Mouse (Mus musculus) layer of hippocampus, adult 2 months (tissue): ENCODE measurements at regions not wholly inside any gene's neighbourhood (a gene's known extent, or its start where the extent isn't known, plus 50 kb on each side); places are given as distances from the start of the nearest gene placed in this dataset.
A peak's percentile ranks its signal among the peaks of the same experiment; 100 is the strongest.

ENCODE experiments used
- DNase-seq, 2 experiments: peaks; one replicate each; pipeline ENCODE4 v3.0.0; 2022; ENCODE audit warnings: low spot score in 2 of 2
- H3K27ac ChIP-seq: fragments of 200-600 bp; 2 replicates; pipeline ENCODE4 v1.8.1; 2022
- H3K4me3 ChIP-seq: fragments of 200-600 bp; 2 replicates; pipeline ENCODE4 v1.8.1; 2022; ENCODE audit warnings: mild to moderate bottlenecking
- CTCF ChIP-seq: fragments of 200-600 bp; conservative IDR thresholded peaks from 2 replicates; pipeline ENCODE4 v1.8.1; 2022; ENCODE audit warnings: antibody characterized with exemption, mild to moderate bottlenecking, moderate library complexity

DNA sequence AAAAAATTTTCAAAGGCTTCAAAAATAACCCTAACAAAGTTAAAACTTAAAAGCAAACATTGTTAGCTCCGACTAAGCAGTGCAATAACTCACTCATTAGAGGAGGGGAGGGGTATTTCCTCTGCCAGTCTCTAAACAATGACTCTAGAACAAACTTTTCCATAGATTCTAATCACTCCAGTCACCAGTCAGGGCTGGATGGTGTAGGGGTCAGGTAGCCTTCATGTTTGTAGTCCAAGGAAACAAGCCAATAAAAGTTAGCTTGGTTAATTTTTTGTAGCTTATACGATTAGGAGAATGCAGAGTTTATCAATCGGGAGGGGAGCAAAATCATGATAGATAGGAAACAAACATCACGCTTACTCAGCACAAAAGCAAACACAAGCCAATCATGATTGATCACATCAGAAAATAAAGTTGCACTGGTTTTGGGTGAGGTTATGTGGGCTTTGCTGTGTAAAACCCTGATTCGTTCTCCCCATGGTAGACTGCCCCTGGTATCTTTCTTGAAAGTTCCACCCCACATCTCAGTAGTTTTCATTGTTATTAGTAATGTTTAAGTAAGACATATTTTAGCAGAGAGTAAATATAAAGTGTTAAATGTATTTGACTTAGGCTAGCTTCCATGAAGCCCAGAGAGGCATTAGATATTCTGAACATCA lies 304.6 kb upstream of the Fam241a start:
- no peak for DNase-seq
- Histone ChIP-seq H3K27ac (no peak overlapping the region), H3K4me3 (no peak overlapping the region)
- no peak for TF ChIP-seq CTCF

DNA sequence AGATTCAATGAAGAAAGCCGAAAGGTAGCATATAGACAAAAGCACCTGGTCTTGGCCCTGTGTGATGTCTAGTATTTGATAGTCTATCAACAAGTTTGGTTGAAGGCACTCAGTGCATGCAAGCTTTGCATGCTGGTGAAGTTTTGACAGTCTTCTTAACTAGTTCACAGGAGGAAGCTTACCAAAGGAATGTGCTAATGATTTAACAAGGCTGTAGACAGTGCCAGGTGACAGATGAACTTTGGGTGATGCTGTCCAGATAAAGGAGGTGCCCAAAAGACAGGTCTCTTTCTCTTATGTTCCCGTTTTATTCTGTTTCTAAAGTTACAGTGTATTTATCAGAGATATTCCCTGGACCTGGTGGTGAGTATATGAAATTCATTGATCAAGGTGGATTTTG lies 303.3 kb upstream of the Fam241a start:
- no peak for DNase-seq
- H3K27ac ChIP-seq: no peak overlapping the region
- no peak for TF ChIP-seq CTCF
- no peak overlapping the region for H3K4me3 ChIP-seq

DNA sequence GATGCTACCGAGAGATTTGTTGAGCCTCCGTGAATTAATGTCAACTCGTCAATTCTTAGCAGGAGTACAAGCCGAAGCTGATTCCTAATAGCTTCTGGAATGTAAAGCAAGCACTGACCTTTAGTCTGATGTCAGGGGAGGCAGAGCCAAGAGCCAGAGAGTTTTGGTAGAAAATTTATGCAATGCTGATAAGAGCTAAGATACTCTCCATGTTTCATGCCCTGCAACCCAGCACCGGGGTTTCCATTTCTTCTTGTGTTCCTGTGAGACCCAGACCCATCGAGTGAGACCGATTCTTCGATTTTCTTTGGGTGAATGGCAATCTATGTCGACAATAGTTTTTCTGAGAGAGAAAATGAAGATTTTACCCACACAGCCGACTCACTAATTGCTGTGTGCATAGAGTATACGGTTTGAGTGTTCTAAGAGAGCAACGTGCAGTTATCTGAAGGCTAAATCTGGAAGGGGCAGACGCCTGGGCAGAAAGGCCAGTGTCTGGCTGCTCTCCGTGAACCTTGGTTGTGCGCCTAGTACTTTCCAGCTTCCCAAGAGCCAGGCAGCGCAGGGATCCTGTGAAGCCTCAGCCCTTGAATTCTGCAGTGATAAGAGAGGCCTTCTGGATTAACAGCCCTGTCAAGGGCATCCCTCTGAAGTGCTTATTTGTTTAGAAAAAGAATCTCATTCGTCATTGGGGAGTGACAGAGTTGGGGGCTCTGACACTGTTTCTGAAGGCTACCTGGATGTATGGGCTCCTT lies 296.1 kb upstream of the Fam241a start:
- TF ChIP-seq CTCF: no peak
- no peak for DNase-seq
- no peak overlapping the region for H3K27ac ChIP-seq
- no peak overlapping the region for H3K4me3 ChIP-seq

DNA sequence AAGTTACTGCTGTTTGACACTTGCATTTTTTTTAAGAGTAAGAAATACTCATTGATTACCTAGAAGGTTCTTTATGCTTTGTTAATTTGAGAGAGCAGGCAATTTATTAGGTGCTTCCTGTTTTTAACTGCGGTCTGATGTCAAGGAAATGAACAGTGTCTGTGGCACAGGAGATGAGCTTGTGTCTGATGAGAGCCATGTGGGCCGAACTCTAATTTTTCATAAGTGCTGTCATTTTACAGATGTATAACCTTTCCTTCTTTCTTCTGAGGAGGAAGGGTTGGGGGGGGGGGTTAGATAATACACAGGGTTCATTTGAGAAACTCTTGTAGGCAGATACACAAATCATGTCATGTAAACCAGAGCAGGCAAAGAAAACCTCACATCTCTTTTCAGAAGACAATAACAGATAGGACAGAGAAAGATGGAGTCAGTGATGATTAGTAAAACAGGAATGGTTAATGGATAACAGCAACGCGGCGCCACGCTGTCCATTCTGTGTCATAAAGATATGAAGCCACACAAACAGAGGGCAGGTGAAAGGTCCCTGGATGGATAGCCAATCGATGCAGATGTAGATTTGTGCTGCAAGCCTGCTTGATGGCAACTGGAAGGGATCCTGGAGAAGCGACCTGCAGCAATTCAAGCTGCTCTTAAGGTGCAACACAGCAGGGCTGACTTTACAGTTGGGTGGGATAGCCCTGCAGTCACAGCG lies 291.4 kb upstream of the Fam241a start:
- DNase-seq: no peak
- no peak overlapping the region for H3K4me3 ChIP-seq
- no peak overlapping the region for H3K27ac ChIP-seq
- no peak for TF ChIP-seq CTCF

DNA sequence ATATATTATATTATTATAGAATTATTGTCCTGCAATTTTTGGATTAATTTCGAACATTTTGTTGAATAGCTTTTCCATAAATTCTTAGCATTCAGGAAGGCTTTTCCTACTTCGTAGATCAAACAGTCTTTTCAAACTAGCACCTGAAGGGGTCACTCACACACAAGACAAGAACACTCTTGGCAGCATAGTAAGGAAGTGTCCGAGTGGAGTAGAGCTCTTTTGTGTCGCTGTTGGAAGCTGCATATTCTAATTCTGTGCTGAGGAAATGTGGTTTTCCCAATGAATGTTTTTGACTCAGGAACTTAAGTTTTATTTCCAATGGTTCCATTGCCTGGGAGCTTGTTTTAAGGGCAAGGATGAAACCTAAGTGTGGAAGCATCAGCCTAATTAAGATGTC lies 290.2 kb upstream of the Fam241a start:
- Histone ChIP-seq H3K4me3 (no peak overlapping the region), H3K27ac (no peak overlapping the region)
- no peak for DNase-seq
- peak; percentile 63 for TF ChIP-seq CTCF

DNA sequence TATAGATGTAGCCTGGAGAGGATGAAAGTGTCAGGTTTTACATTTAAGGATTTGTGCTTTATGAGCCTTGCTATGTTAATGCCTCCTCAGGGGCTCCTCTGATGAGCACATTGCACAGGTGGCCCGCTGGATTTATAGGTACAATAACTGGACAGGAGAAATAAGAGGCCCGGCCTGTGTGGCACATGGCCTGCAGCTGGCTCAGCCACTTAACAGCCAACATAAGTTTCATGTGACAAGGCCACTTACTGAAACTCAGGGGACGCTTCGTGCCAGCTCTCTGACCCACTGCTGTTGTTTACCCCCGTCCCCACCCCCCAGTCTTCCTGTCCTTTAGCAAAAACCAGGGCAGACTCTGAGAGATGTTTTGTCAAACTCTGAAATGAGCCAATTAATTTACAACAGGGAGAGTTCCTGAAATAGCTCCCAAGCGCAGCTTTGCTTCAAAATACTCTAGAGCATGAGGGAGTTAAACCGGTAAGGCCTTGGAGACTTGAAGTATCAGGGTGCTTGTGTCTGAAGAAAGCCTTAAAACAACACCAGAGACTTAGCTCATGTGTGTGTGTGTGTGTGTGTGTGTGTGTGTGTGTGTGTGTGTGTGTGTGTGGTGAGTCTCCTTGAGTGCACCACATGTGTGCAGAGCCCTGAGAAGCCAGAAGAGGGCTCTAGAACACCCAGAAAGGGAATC lies 285.2 kb upstream of the Fam241a start:
- TF ChIP-seq CTCF: no peak

DNA sequence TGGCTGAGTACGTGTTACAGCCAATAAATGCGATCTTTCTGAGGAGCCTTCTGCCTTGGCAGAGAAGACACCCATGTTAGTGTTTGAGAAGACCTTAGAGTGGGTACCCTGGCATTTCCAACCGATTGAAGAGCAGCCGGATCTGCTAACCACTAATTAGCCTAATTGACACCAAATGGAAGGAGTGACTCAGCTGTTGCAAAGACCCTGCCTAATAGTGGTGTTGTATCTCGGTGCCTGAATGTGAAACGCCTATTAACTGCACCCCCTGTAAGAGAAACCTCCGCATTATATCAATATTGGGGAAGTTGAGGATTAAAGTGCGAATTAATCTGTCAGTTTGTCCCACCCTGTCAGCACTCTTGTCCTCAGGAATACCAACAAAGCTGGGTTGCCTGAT lies 253.1 kb upstream of the Fam241a start:
- Histone ChIP-seq H3K4me3 (no peak overlapping the region), H3K27ac (no peak overlapping the region)
- no peak for DNase-seq
- no peak for TF ChIP-seq CTCF

More for the DNA sequence above, 285.2 kb upstream of the Fam241a start:
- Histone ChIP-seq H3K4me3 (no peak overlapping the region), H3K27ac (no peak overlapping the region)
- DNase-seq: no peak

DNA sequence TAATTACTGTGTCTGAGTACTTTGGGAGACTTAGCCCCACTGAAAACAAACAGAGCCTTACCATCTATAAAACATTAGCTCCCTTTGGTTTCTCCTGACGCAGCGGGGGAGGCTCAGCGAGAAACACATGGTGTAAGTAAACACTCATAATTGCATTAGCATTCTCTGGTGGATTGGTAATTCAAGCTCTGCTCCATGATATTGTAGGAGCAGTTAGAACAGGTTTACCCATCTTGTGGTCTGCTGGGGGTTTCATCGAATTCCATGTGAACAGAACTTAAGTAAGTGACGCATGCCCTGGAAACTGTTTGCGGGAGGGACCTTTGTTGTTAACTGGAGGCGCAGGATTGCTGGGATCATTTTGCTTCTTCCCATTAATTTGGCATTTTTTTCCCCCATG lies 249.2 kb upstream of the Fam241a start:
- Histone ChIP-seq H3K4me3 (no peak overlapping the region), H3K27ac (no peak overlapping the region)
- no peak for TF ChIP-seq CTCF
- no peak for DNase-seq

DNA sequence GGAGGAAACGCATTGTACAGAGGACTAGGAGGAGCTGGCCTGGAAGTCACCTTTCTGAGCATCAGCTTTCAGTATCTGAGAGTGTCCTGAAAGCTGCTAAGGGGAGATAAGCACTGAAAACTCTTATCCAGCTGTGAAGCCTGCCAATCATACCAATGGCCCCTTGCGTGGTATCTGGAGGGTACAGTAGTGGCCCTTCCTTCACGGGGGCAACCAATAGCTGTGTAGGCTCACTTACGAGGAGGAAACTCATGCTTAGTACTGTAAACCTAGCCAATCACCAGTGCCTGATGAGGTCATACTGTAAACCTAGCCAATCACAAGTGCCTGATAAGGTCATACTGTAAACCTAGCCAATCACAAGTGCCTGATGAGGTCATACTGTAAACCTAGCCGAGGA lies 231.7 kb upstream of the Fam241a start:
- Histone ChIP-seq H3K27ac (no peak overlapping the region), H3K4me3 (no peak overlapping the region)
- DNase-seq: no peak
- TF ChIP-seq CTCF: no peak

DNA sequence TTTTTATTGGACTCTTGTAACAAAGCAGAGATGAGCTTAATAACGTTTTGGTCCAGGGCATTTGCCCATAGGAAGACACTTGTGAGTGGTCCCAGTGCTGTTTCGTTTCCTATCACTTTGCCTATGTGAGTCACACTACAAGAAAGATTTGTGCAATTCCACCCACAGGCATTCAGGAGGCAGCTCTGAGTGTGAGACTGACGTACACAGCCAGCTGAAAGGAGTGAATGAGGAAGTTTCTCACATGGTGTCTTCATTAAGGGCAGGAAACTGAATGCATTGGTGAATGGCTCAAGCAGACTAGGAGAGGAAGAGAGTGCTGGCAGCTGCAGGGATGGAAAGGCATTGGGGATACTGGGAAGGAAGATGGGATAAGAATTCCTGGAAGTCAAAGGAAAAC lies 230.5 kb upstream of the Fam241a start:
- no peak overlapping the region for H3K4me3 ChIP-seq
- no peak overlapping the region for H3K27ac ChIP-seq
- DNase-seq: no peak
- no peak for TF ChIP-seq CTCF

DNA sequence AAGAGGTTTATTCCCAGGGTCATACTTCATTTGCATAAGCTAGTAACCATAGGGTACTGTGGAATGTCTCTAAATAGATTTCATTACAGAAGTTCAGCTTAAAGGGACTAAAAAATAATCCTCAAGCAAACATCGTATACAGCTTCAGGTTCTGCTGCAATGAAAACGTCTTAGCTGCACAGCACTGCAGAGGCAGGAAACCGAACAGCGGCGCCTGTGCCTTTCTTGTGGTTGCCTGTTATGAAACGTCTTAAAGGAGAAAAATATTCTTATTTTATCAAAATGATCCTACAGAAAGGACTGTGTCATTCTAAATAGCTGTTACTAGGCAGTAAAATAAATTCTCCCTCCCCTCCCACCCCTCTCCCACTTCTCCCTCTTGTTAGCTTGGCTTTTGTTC lies 226.0 kb upstream of the Fam241a start:
- TF ChIP-seq CTCF: no peak
- no peak for DNase-seq
- Histone ChIP-seq H3K4me3 (no peak overlapping the region), H3K27ac (no peak overlapping the region)

DNA sequence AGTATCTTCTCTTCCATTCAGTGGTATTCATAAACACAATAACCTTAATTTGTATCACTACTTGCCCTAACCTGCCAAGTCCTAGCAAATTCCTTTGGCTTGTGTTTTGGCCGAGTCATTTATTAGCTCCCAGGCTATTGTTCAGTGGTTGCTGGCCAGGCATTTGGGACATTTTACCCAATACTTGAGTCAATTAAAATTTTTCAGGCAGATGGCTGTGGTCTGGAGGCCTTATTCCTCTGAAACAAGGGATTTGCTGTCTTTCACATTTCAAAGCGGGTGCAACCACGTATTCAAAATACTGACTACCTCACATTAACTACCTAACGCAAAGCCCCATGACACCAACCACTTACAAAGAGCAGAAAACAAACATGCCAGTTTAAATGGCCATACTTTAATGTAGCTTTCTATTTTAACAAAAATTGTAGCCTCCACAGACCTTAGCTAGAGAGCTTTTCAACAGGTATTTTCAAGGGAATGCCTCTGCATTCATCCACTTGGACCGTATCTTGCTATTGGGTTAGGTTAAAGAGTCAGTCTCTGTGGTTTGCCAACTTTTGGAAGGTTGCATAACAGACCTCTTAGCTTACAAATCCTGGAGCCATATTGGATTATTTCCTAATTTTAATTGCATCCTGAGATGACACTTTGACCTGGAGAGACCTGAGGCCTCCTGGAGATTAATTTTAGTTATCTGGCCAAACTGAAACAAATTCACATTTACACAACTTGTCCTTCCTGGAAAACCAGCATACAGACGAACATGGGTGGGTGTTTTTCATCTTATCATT lies 224.7 kb upstream of the Fam241a start:
- Histone ChIP-seq H3K4me3 (no peak overlapping the region), H3K27ac (no peak overlapping the region)
- DNase-seq: no peak
- no peak for TF ChIP-seq CTCF
